Mouse (Mus musculus) forebrain, embryonic 12.5 days (tissue): ENCODE data around the gene Nkrf. TPM values are rescaled to one million over a fixed set of nuclear protein-coding genes. Genes with fewer than 3 reads are reported as not detected.

Source experiments
- ATAC-seq: fragments of 200-750 bp; cut with Nextera tagmentation; 2 replicates; pipeline ENCODE4 v1.8.0; 2017; ENCODE audit warnings: moderate TSS enrichment; ENCODE audit not compliant: low FRiP score
- H3K27ac ChIP-seq: fragments of 300-500 bp; sonication (generic); 2 replicates; pipeline ENCODE4 v1.5.1; 2016; ENCODE audit warnings: mild to moderate bottlenecking
- H3K27me3 ChIP-seq: fragments of 300-500 bp; sonication (generic); 2 replicates; pipeline ENCODE4 v1.6.1; 2016; ENCODE audit warnings: mild to moderate bottlenecking
- H3K36me3 ChIP-seq: fragments of 300-500 bp; sonication (generic); replicated peaks from 2 replicates; pipeline ENCODE4 v1.6.1; 2016; ENCODE audit warnings: mild to moderate bottlenecking
- H3K4me1 ChIP-seq: fragments of 300-500 bp; sonication (generic); 2 replicates; pipeline ENCODE4 v1.6.1; 2016
- H3K4me2 ChIP-seq: fragments of 300-500 bp; sonication (generic); 2 replicates; pipeline ENCODE4 v1.6.1; 2016; ENCODE audit warnings: mild to moderate bottlenecking, moderate library complexity
- H3K4me3 ChIP-seq: fragments of 300-500 bp; sonication (generic); replicated peaks from 2 replicates; pipeline ENCODE4 v1.5.1; 2016; ENCODE audit warnings: mild to moderate bottlenecking
- H3K9ac ChIP-seq: fragments of 300-500 bp; sonication (generic); 2 replicates; pipeline ENCODE4 v1.6.1; 2016; ENCODE audit warnings: mild to moderate bottlenecking
- H3K9me3 ChIP-seq: fragments of 300-500 bp; sonication (generic); 2 replicates; pipeline ENCODE4 v1.6.1; 2016
- WGBS: fragments of 180-500 bp; shearing (Covaris S2); methylation state at CpG from one replicate; pipeline ENCODE4 v1.1.7; 2016; 5-methylcytosine and 5-hydroxymethylcytosine counted together
- polyA plus RNA-seq: library from polyadenylated mRNA; unstranded; fragments of >200 nt; fragmentation: Nextera tagmentation; extraction: Ambion mirVana; gene quantifications from 2 replicates; pipeline ENCODE4 v1.2.1, GENCODE M21; 2016

The Nkrf gene
- polyA plus RNA-seq: 6.3 and 6.7 TPM in 2 replicates

GRCm38 (mm10) chrX:36902321-36903114, at the start of gene Nkrf:
TSS of gene Nkrf (minus strand) at chrX:36902899.
- no peaks in the 10 kb centered on the region for H3K36me3 ChIP-seq
- 22% methylated on average over 27 of the region's 47 CpGs for WGBS

GRCm38 (mm10) chrX:36941106-36941505, 38.4 kb upstream of the Nkrf start:
- no peak for ATAC-seq
- Histone ChIP-seq H3K27ac (no peak overlapping the region), H3K4me2 (no peak overlapping the region), H3K4me1 (no peaks in the 10 kb centered on the region), H3K9me3 (0 out of 2 replicates have a peak, but pooled peaks cover 2% of the 10 kb centered on the region), H3K27me3 (no peaks in the 10 kb centered on the region), H3K4me3 (no peak overlapping the region), H3K36me3 (peaks cover 8% of the 10 kb centered on the region), H3K9ac (no peak overlapping the region)
- WGBS: 92% methylated on average over 3 of the region's 3 CpGs

More at GRCm38 (mm10) chrX:36902321-36903114, at the start of gene Nkrf:
- Histone ChIP-seq H3K4me2 (peak within 1 kb of the TSS; percentile 58), H3K9me3 (no peaks in the 10 kb centered on the region), H3K27ac (peak within 1 kb of the TSS; percentile 77), H3K4me1 (no peaks in the 10 kb centered on the region), H3K4me3 (peak within 1 kb of the TSS; percentile 58), H3K9ac (peak within 1 kb of the TSS; percentile 68), H3K27me3 (no peaks in the 10 kb centered on the region)
- peak; percentile 81 for ATAC-seq

- Histone ChIP-seq H3K27ac (no peak overlapping the region), H3K27me3 (no peaks in the 10 kb centered on the region), H3K4me3 (no peak overlapping the region), H3K4me2 (no peak overlapping the region), H3K9ac (no peak overlapping the region), H3K9me3 (0 out of 2 replicates have a peak, but pooled peaks cover 2% of the 10 kb centered on the region), H3K4me1 (no peaks in the 10 kb centered on the region), H3K36me3 (peaks cover 8% of the 10 kb centered on the region)
- no peak for ATAC-seq
- WGBS: 82% methylated on average over 4 of the region's 4 CpGs
These were observed 37.2 kb upstream of the Nkrf start for GRCm38 (mm10) chrX:36939806-36940413.

DNA sequence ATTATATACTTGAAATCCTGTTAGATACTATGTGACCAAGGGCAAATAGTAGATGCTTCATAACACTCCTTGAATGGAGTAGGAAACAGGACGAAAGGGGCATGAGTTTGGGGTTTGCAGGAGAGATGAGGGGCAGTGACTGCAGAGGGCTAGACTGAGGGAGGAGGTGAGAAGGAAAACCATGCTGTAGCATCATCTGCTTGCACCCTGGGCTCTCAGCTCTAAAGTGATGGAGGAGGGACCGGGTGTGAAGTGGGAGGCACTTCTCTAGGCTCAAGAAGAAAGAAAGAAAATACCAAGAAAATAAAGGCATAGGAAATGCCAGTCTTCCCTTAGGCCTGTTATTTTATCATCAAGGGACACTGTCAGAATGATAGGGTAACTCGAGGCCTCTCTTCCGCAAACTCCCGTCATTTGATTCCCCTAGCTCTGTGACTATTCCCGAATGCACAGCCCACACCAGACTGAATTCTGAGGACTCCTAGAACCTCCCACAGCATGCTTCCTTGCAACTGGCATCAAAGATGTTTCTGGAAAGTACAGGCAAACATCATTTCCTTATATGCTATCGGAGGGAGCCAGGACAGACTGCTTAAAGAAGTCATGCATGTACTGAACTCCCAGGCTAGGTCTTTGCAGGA, 32.7 kb upstream of the Nkrf start:
- H3K27me3 ChIP-seq: no peaks in the 10 kb centered on the region
- no peaks in the 10 kb centered on the region for H3K9me3 ChIP-seq
- no peaks in the 10 kb centered on the region for H3K36me3 ChIP-seq
- H3K4me1 ChIP-seq: no peaks in the 10 kb centered on the region
- H3K4me3 ChIP-seq: no peak overlapping the region
- no peak for ATAC-seq
- no peak overlapping the region for H3K9ac ChIP-seq
- H3K4me2 ChIP-seq: no peak overlapping the region
- no peak overlapping the region for H3K27ac ChIP-seq
- WGBS: 74% methylated on average over 7 of the region's 7 CpGs

GRCm38 (mm10) chrX:36930574-36930973, 27.9 kb upstream of the Nkrf start:
- H3K27me3 ChIP-seq: no peaks in the 10 kb centered on the region
- H3K9ac ChIP-seq: no peak overlapping the region
- no peaks in the 10 kb centered on the region for H3K4me1 ChIP-seq
- WGBS: 40% methylated on average over 1 of the region's 1 CpGs
- no peaks in the 10 kb centered on the region for H3K36me3 ChIP-seq
- no peaks in the 10 kb centered on the region for H3K9me3 ChIP-seq
- H3K27ac ChIP-seq: no peak overlapping the region
- H3K4me3 ChIP-seq: no peak overlapping the region
- no peak overlapping the region for H3K4me2 ChIP-seq
- no peak for ATAC-seq

GRCm38 (mm10) chrX:36929694-36930093, 27.0 kb upstream of the Nkrf start:
- no peaks in the 10 kb centered on the region for H3K27me3 ChIP-seq
- H3K9ac ChIP-seq: no peak overlapping the region
- H3K4me2 ChIP-seq: no peak overlapping the region
- H3K4me3 ChIP-seq: no peak overlapping the region
- ATAC-seq: no peak
- H3K4me1 ChIP-seq: no peaks in the 10 kb centered on the region
- H3K36me3 ChIP-seq: no peaks in the 10 kb centered on the region
- H3K27ac ChIP-seq: no peak overlapping the region
- 83% methylated on average over 4 of the region's 4 CpGs for WGBS
- H3K9me3 ChIP-seq: no peaks in the 10 kb centered on the region

- Histone ChIP-seq H3K4me3 (no peak overlapping the region), H3K9me3 (no peaks in the 10 kb centered on the region), H3K27me3 (no peaks in the 10 kb centered on the region), H3K27ac (no peak overlapping the region), H3K9ac (no peak overlapping the region), H3K4me1 (no peaks in the 10 kb centered on the region), H3K4me2 (no peak overlapping the region), H3K36me3 (no peaks in the 10 kb centered on the region)
- ATAC-seq: no peak
- WGBS: 85% methylated on average over 4 of the region's 4 CpGs
These were observed 26.1 kb upstream of the Nkrf start for GRCm38 (mm10) chrX:36928791-36929190.

DNA sequence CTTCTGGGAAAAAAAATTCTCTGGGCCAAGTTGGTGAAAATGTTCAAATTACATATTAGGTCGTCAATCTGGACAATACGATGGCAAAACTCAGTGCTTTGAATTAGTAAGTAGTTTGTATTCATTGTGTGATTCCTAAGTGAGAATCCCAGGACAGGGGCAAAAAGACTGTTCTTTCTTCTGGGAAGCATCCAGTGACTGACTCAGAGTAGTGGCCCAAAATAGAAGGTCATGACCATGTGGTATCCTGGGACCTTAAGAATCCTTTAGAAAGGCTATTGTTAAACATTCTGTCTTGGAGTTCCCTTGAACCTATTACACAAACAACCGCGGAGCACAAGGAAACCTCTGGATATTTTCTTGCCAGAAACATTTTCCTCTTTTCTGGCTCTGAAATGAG, 18.6 kb upstream of the Nkrf start:
- Histone ChIP-seq H3K36me3 (no peaks in the 10 kb centered on the region), H3K4me3 (no peak overlapping the region), H3K9ac (no peak overlapping the region), H3K9me3 (no peaks in the 10 kb centered on the region), H3K4me2 (no peak overlapping the region), H3K4me1 (no peaks in the 10 kb centered on the region), H3K27me3 (no peaks in the 10 kb centered on the region), H3K27ac (no peak overlapping the region)
- ATAC-seq: no peak
- WGBS: 90% methylated on average over 4 of the region's 4 CpGs

GRCm38 (mm10) chrX:36917749-36918148, 15.1 kb upstream of the Nkrf start:
- H3K4me3 ChIP-seq: no peak overlapping the region
- no peaks in the 10 kb centered on the region for H3K9me3 ChIP-seq
- H3K4me2 ChIP-seq: no peak overlapping the region
- 97% methylated on average over 1 of the region's 1 CpGs for WGBS
- no peak for ATAC-seq
- H3K27ac ChIP-seq: no peak overlapping the region
- no peaks in the 10 kb centered on the region for H3K4me1 ChIP-seq
- H3K27me3 ChIP-seq: no peaks in the 10 kb centered on the region
- H3K9ac ChIP-seq: no peak overlapping the region
- H3K36me3 ChIP-seq: no peaks in the 10 kb centered on the region

GRCm38 (mm10) chrX:36911343-36911742, 8.6 kb upstream of the Nkrf start:
- WGBS: 45% methylated on average over 12 of the region's 12 CpGs
- Histone ChIP-seq H3K4me1 (no peaks in the 10 kb centered on the region), H3K36me3 (no peaks in the 10 kb centered on the region), H3K9me3 (no peaks in the 10 kb centered on the region), H3K27ac (no peak overlapping the region), H3K9ac (no peak overlapping the region), H3K27me3 (no peaks in the 10 kb centered on the region), H3K4me2 (no peak overlapping the region), H3K4me3 (no peak overlapping the region)
- ATAC-seq: no peak

DNA sequence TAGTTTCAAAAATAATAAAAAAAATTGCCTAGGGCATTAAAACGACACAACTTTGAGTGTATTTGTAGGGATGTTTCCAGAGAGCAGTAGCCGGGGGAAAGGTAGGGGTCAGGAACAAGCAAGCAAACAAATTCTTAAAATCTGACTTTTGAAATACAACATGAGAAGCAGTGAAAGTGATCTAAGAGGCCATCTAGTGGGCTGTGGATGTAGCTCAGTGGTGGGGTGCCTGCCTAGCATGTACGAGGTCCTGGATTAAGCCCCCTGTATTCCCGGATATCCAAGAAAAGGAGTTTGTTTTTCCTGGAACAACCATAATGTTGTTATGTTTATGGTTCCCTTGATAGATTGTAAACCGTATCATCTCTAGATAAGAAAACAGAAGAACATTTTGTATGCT, 3.8 kb upstream of the Nkrf start:
- Histone ChIP-seq H3K4me2 (no peak overlapping the region), H3K4me1 (no peaks in the 10 kb centered on the region), H3K36me3 (no peaks in the 10 kb centered on the region), H3K27me3 (no peaks in the 10 kb centered on the region), H3K9me3 (no peaks in the 10 kb centered on the region), H3K4me3 (no peak overlapping the region), H3K9ac (no peak overlapping the region), H3K27ac (no peak overlapping the region)
- WGBS: 46% methylated on average over 5 of the region's 5 CpGs
- no peak for ATAC-seq

DNA sequence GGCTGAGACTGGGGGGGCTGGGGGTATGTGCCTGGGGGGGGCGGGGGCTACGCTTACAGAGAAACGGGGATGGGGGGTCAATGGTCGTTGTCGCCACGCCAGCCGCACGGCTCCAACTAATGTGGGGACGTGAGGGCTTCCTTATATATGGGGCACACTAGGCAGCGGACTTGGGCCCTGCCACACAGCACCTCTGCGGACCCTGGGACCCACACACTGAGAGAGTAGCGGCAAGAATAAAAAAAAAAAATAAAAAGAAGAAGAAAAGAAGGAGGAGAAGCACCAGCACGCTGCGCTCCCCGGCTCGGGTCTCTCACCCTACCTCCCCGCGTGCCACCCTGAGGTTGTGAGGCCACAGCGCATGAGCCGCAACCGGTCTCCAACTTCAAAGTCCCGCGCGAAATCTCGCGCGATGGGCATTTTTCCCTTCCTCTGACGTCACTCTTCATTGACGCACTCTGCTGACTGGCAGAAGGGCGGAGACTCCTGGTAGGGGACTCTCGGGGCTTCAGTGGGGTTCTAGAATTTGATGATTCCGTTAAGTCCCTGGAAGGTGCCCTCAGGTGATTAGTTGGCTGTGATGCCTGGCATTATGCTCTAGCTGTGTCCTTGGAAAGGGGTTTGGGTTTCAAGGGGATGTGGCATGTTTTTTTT, 543 bp upstream of the Nkrf start:
- WGBS: 14% methylated on average over 31 of the region's 32 CpGs
- Histone ChIP-seq H3K27me3 (no peaks in the 10 kb centered on the region), H3K36me3 (no peaks in the 10 kb centered on the region), H3K4me2 (peak overlapping the region; percentile 58), H3K9ac (peak overlapping the region; percentile 68), H3K9me3 (no peaks in the 10 kb centered on the region), H3K4me3 (peak overlapping the region; percentile 58), H3K4me1 (no peaks in the 10 kb centered on the region), H3K27ac (peak overlapping the region; percentile 77)
- ATAC-seq: peak; percentile 93
